Mouse (Mus musculus) limb, embryonic 14.5 days (tissue): ENCODE measurements around the gene Nudt9. TPM values are rescaled to one million over a fixed set of nuclear protein-coding genes. Genes with fewer than 3 reads are reported as not detected.

Experiments
- ATAC-seq: fragments of 200-750 bp; cut with Nextera tagmentation; 2 replicates; pipeline ENCODE4 v1.8.0; 2017; ENCODE audit warnings: low read depth, moderate number of reproducible peaks, moderate TSS enrichment; ENCODE audit not compliant: low FRiP score
- DNase-seq: peaks from one replicate; pipeline ENCODE4 v3.0.0-alpha.2; 2015; ENCODE audit warnings: low spot score
- H3K27ac ChIP-seq: fragments of 300-500 bp; sonication (generic); replicated peaks from 2 replicates; pipeline ENCODE4 v1.5.1; 2014; ENCODE audit warnings: low read depth, mild to moderate bottlenecking, low read length, moderate library complexity, mixed read lengths
- H3K27me3 ChIP-seq: fragments of 300-500 bp; sonication (generic); 2 replicates; pipeline ENCODE4 v1.6.1; 2014; ENCODE audit warnings: low read length, mixed read lengths; ENCODE audit not compliant: control insufficient read depth, insufficient read depth
- H3K36me3 ChIP-seq: fragments of 300-500 bp; sonication (generic); 2 replicates; pipeline ENCODE4 v1.6.1; 2014; ENCODE audit warnings: mild to moderate bottlenecking, low read length, moderate library complexity, mixed read lengths; ENCODE audit not compliant: control insufficient read depth, insufficient read depth
- H3K4me1 ChIP-seq: fragments of 300-500 bp; sonication (generic); 2 replicates; pipeline ENCODE4 v1.6.1; 2014; ENCODE audit warnings: antibody characterized with exemption, low read length, mixed read lengths; ENCODE audit not compliant: control insufficient read depth, insufficient read depth
- H3K4me2 ChIP-seq: fragments of 300-500 bp; sonication (generic); replicated peaks from 2 replicates; pipeline ENCODE4 v1.6.1; 2014; ENCODE audit warnings: low read depth, mild to moderate bottlenecking, low read length, moderate library complexity; ENCODE audit not compliant: severe bottlenecking
- H3K4me3 ChIP-seq: fragments of 300-500 bp; sonication (generic); replicated peaks from 2 replicates; pipeline ENCODE4 v1.5.1; 2014; ENCODE audit warnings: low read length
- H3K9ac ChIP-seq: fragments of 300-500 bp; sonication (generic); 2 replicates; pipeline ENCODE4 v1.6.1; 2014; ENCODE audit warnings: mild to moderate bottlenecking, low read depth, low read length, moderate library complexity; ENCODE audit not compliant: severe bottlenecking
- H3K9me3 ChIP-seq: fragments of 300-500 bp; sonication (generic); 2 replicates; pipeline ENCODE4 v1.6.1; 2016; ENCODE audit warnings: low read length; ENCODE audit not compliant: control insufficient read depth
- POLR2A ChIP-seq: fragments of 200-500 bp; IDR thresholded peaks from 2 replicates; pipeline ENCODE4 v1.8.0; 2012; ENCODE audit warnings: inconsistent platforms, mild to moderate bottlenecking, moderate library complexity, borderline replicate concordance; ENCODE audit not compliant: insufficient read depth, insufficient read length; ENCODE audit errors: extremely low read depth
- WGBS: fragments of 180-500 bp; shearing (Covaris S2); extraction: QIAGEN DNeasy Blood & Tissue Kit; methylation state at CpG from one replicate; pipeline ENCODE4 v1.1.7; 2014; 5-methylcytosine and 5-hydroxymethylcytosine counted together
- polyA plus RNA-seq, 2 experiments: library from polyadenylated mRNA; depleted of rRNA in 1 of 2; stranded (reverse) in 1 of 2; unstranded in 1 of 2; fragments of >200 nt; fragmentation: Nextera tagmentation in 1 of 2; extraction: Ambion mirVana in 1 of 2; gene quantifications; 2 replicates each; pipeline versions ENCODE4 v1.2.1 to v1.2.3; 2012 to 2014

Gene Nudt9
- polyA plus RNA-seq, 2 experiments: 48.0 to 58.6 TPM

GRCm38 (mm10) chr5:104039154-104039932, 6.8 kb upstream of the Nudt9 start:
- Histone ChIP-seq H3K4me1 (0 out of 2 replicates have a peak, but pooled peaks cover 3% of the 10 kb centered on the region), H3K9me3 (no peaks in the 10 kb centered on the region), H3K4me2 (no peak overlapping the region), H3K36me3 (no peaks in the 10 kb centered on the region), H3K4me3 (no peak overlapping the region), H3K27me3 (no peaks in the 10 kb centered on the region), H3K27ac (no peak overlapping the region), H3K9ac (no peak overlapping the region)
- 63% methylated on average over 6 of the region's 6 CpGs for WGBS
- no peak for TF ChIP-seq POLR2A
- DNase-seq (peak; percentile 20), ATAC-seq (no peak)

- H3K36me3 ChIP-seq: no peaks in the 10 kb centered on the region
- peaks cover 10% of the 10 kb centered on the region for H3K4me1 ChIP-seq
- no peak for TF ChIP-seq POLR2A
- no peak overlapping the region for H3K4me3 ChIP-seq
- DNase-seq: no peak
- 88% methylated on average over 2 of the region's 2 CpGs for WGBS
- H3K9ac ChIP-seq: no peak overlapping the region
- no peaks in the 10 kb centered on the region for H3K27me3 ChIP-seq
- no peak overlapping the region for H3K4me2 ChIP-seq
- no peak overlapping the region for H3K27ac ChIP-seq
- H3K9me3 ChIP-seq: no peaks in the 10 kb centered on the region
- no peak for ATAC-seq
These were observed 3.2 kb upstream of the Nudt9 start for GRCm38 (mm10) chr5:104042906-104043305.

GRCm38 (mm10) chr5:104043704-104044103, 2.4 kb upstream of the Nudt9 start:
- DNase-seq (no peak), ATAC-seq (no peak)
- WGBS: 40% methylated on average over 2 of the region's 2 CpGs
- H3K36me3 ChIP-seq: no peaks in the 10 kb centered on the region
- H3K27ac ChIP-seq: 0 out of 2 replicates have a peak overlapping the region, but pooled peaks have one; percentile 26
- H3K4me2 ChIP-seq: no peak overlapping the region
- H3K9ac ChIP-seq: no peak overlapping the region
- no peak overlapping the region for H3K4me3 ChIP-seq
- H3K4me1 ChIP-seq: peaks cover 15% of the 10 kb centered on the region
- no peaks in the 10 kb centered on the region for H3K9me3 ChIP-seq
- no peaks in the 10 kb centered on the region for H3K27me3 ChIP-seq
- no peak for TF ChIP-seq POLR2A

GRCm38 (mm10) chr5:104047200-104048105, 1.3 kb downstream of the Nudt9 start:
- ATAC-seq (no peak), DNase-seq (no peak)
- peaks cover 15% of the 10 kb centered on the region for H3K4me1 ChIP-seq
- no peaks in the 10 kb centered on the region for H3K9me3 ChIP-seq
- no peaks in the 10 kb centered on the region for H3K27me3 ChIP-seq
- peak overlapping the region; percentile 83 for H3K9ac ChIP-seq
- peak overlapping the region; percentile 62 for H3K4me2 ChIP-seq
- H3K27ac ChIP-seq: peak overlapping the region; percentile 70
- H3K36me3 ChIP-seq: peaks cover 12% of the 10 kb centered on the region
- TF ChIP-seq POLR2A: no peak
- WGBS: 4% methylated on average over 19 of the region's 19 CpGs
- peak overlapping the region; percentile 72 for H3K4me3 ChIP-seq

GRCm38 (mm10) chr5:104048139-104048538, 2.0 kb downstream of the Nudt9 start:
- Histone ChIP-seq H3K9ac (no peak overlapping the region), H3K4me2 (peak overlapping the region; percentile 62), H3K36me3 (peaks cover 14% of the 10 kb centered on the region), H3K4me3 (peak overlapping the region; percentile 72), H3K4me1 (peaks cover 15% of the 10 kb centered on the region), H3K27me3 (no peaks in the 10 kb centered on the region), H3K27ac (no peak overlapping the region), H3K9me3 (no peaks in the 10 kb centered on the region)
- ATAC-seq (no peak), DNase-seq (no peak)
- WGBS: 38% methylated on average over 4 of the region's 4 CpGs
- no peak for TF ChIP-seq POLR2A
